Mouse (Mus musculus) hematopoietic stem cell, adult 5-6 weeks (primary cell): ENCODE results near the gene Car14. TPM values are rescaled to one million over a fixed set of nuclear protein-coding genes. Genes with fewer than 3 reads are reported as not detected.
"Not testable (repeated sequence)": the region's sequence is repeated elsewhere in the genome, so short reads cannot be mapped to it uniquely, and the experiment has no call there.

Source experiments
- ATAC-seq, 2 experiments: fragments of 125-278 bp in 1 of 2; replicated peaks in 1 of 2; 2 replicates each; pipeline ENCODE4 v1.8.0; 2016 to 2017; ENCODE audit warnings: inconsistent platforms in 2 of 2, mild to moderate bottlenecking in 2 of 2, moderate number of reproducible peaks in 2 of 2, low read depth in 1 of 2, moderate TSS enrichment in 1 of 2; ENCODE audit not compliant: low FRiP score in 2 of 2, poor library complexity in 2 of 2, severe bottlenecking in 2 of 2, insufficient read depth in 1 of 2, low TSS enrichment in 1 of 2
- total RNA-seq: library from RNA; stranded (forward); fragments of 172-1452, 232-1000 nt; gene quantifications from 2 replicates; pipeline ENCODE4 v1.2.3, GENCODE M21; 2017

Gene Car14
- total RNA-seq, result not detected in 2 replicates

DNA sequence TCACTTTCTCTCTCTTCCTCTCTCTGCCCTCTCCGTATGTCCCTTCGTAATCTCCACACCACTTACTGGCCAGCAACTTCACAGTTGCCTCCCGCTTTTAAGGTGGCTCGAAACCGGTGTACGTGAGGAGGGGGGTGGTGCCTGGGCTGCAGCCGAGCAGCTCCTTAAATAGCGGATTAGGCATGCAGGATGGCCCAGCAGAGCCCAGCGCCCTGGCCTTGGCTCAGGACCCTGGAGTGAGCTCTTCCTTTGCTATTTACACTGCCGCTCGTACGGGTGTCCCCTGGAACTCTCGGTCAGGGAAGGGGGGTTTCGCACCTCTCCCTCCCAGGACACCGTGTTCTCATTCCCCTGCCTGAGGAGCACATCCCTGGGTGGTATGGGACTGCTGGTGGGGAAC, at the start of gene Car14:
Gene Car14 (minus strand): TSS at position 124 of the 400 bp plus-strand sequence.
- ATAC-seq, result 0 out of 4 replicates have a peak, but pooled peaks of 1 of the 2 experiments have one; percentile 8

DNA sequence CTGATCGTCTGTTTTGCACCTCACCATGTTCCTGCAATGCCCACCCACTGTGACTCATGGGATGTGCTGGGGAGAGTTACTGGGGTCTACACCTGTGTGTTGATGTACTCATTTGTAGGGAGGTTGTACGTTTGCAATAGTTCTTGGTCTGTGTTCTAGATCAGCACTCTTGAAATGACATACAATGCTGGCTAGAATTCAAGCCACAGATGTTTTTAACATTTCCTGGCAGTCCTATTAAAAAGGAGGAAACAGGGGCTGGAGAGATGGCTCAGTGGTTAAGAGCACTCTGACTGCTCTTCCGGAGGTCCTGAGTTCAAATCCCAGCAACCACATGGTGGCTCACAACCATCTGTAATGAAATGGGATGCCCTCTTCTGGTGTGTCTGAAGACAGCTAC, 49.0 kb upstream of the Car14 start:
- no peak for ATAC-seq

DNA sequence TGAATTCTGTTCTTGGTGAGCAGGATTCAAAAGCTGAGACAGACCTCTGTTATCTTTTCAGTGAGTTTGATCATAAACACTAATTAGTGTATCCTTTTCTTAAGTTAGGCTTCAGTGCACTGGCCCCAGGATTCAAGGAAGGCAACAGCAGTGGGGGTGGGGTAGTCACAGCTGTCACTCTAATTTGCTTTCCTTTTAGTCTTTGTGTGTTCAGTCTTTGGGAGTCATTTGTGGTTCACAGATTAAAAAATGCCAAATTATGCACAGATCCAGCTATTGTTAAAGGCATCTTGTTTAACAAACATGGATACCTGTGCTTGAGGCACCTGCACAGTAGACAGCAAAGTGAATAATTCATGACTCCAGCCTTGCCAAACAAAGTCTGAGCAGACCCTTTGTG, 48.5 kb upstream of the Car14 start:
- no peak for ATAC-seq

DNA sequence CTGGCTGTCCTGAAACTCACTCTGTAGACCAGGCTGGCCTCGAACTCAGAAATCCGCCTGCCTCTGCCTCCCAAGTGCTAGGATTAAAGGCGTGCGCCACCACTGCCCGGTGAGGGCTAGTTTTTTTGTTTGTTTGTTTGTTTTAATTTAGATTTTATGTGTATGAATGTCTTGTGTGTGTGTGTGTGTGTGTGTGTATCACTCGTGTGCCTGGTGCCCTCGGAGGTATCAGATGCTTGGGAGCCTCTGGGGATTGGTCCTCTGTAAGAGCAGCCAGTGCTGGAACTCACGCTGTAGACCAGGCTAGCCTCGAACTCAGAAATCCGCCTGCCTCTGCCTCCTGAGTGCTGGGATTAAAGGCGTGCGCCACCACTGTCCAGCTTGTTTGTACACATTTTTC, 47.1 kb upstream of the Car14 start:
- not testable (repeated sequence) for ATAC-seq

DNA sequence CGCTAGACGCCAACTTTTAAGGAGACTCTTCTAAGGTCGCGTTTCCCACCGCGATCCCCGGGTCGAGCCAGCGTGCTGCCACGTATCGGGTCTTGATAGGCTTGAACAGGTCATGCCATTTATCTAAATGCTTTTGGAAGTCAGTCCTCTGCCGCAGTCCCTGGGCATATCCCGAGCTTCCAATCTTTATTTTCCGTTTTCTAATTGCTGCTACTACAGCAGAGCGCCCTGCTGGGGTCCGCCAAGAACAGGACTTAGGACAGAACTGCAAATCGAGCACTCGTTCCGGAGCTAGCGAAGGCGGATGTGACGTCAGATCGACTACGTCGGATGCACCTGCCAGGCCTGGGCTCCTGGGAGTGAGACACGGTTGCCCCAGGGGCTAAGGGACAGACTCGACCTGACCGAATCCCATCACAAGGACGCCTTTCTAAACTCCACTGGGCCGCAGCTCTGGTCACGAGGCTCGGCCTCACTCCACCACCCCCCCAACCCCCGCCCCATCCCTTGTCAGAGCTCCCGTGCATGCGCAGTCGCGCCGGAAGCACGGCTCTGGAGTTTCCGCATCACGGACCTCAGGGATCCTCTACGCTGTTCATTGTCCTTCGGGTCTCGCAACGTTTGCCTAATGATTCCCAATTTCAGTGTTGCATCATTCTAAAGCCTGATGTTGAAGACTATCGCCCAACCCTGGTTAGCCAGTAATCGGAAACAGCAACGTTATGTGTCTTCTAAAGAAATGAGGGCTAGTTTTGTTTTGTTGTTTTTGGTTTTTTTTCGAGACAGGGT, 46.5 kb upstream of the Car14 start:
- peak; percentile 92 to 96 for ATAC-seq

DNA sequence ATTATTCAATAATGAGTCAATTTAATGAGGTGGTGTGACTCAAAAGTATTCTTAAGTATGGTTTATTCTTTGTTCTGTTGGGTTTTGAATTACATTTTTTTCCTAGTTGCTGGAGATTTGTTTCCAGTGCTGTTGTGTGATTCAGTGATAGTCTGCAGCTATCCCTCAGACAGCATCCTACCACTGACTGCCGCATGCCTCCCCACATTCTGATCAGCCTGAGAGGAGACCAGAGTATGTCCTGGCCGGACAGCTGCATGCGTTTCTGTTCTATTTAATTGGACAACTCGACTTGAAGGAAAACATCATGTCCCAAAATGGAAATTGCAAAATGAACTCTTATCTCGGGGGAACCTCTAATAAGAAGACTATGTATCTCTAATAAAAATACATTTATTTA, 43.8 kb upstream of the Car14 start:
- ATAC-seq, result no peak

DNA sequence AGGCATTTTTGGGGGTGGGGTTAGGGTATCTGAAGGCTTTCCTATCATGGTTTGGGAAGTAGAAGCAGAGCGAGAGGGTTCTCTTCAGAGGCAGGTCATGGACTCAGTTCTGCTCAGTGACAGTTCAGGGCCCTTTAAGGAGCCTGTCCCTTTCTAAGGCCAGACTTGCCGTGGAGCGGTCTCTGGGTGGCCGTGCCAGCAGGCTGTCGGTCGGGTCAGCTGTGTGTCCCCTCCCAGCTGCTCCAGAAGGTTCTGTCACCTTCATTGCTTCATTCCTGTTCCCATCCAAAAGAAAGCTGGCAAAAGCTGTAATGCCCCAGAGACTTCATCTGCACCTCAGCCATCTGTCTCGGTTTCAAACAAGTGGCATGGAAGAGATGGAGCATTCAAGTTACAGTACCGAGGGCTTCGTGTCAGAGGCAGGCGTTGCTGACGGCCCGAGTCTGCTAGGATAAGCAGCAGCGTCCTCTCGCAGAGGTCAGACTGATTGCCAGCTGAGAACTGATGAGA, 41.3 kb upstream of the Car14 start:
- ATAC-seq, result no peak

DNA sequence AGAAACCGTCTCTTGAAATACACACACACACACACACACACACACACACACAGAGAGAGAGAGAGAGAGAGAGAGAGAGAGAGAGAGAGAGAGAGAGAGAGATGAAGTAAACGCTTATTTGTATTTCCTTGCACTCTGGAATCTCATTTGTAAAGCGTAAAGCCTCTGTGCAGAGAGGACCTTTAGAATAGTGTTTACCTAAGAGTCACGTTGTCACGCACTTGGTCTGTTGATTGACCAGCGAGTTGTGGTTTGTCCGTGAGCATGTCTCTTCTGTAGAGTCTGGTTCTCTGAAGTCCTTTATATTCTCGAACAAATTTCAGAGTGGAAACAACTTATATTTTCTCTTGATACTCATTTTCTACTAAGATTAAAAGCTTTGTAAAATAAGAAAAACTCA, 40.3 kb upstream of the Car14 start:
- no peak for ATAC-seq

DNA sequence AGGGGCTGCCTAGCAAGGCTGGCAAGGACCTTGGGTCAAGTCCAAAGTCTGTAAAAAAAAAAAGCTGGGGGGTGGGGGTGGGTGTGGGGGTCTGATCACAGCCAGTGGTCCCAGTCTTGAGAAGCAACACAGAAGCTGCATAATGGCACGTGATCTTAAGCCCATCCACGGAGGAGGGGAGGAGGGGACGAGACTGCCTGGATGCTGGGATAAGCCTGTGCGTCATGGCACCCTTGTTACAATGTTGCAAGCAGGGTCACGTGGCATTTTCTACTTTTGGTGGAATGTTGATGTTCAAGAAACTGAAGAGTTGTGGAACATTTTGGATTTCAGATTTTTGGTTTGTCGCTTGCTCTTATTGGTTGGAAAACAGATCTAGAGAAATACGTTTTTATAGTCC, 38.7 kb upstream of the Car14 start:
- ATAC-seq, result no peak

DNA sequence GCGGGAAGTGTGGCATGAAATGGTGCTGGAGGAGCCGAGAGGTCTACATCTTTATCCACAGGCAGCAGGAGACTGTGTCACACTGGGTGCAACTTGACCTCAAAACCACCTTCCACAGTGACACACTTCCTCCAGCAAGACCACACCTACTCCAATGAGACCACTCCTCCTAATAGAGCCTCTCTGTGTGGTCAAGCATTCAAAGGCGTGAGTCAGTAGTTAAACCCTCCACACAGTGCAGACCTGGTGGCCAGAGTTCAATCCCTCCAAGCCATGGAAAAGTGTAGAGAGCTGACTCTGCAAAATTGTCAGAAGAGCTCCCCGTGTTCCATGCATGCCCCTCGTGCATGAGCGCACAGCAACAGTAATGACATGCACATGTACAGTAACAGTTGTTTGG, 38.3 kb upstream of the Car14 start:
- no peak for ATAC-seq

DNA sequence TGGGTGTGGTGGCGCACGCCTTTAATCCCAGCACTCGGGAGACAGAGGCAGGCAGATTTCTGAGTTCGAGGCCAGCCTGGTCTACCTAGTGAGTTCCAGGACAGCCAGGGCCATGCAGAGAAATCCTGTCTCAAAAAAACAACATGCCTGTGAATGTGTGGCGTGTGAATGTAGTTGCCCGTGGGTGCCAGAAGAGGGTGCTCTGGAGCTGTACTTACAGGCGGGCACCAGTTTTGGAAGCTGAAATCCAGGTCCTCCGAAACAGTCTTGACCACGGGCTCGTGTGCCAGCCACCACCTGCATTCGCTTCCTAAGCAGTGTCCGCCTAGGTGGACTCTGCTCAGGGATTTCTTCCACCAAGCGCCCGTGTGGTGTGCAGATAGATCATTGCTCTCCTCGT, 34.3 kb upstream of the Car14 start:
- no peak for ATAC-seq

DNA sequence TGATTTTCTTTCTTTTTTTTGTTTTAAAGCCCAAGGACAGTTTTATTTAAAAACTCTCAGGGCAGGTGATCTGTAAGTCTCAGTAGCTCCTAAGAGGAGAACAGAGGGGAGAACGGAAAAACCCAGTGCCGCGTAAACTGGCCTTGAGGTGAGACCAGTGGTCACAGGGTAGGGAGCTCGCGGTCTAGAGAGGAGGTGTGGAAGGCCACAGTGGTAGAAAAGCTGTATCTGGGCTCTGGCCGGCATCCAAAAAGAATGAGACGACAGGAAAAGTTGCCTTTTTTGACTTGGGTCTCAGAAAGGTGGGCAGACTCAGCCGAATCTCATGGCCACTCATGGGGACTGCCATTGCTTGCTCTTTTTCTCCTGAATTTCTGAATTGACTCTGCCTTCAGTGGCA, 33.7 kb upstream of the Car14 start:
- peak; percentile 38 to 54 for ATAC-seq

DNA sequence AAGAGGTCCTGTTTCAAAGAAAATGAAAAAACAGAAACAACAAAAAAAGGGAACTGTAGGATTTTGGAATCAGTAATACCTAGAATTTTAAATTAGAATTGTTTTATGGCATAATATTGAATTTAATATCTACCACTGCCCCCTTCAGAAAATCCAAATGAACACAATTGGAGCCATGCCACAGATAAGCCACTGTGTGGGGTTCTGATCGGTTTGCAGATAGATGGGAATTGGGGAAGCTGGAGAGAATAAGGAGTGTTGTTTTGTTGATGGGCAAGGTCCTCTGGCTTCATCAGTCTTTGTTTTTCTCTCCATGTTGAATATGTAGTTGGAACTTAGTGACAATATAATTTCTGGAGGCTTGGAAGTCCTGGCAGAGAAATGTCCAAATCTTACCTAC, 30.0 kb upstream of the Car14 start:
- no peak for ATAC-seq

DNA sequence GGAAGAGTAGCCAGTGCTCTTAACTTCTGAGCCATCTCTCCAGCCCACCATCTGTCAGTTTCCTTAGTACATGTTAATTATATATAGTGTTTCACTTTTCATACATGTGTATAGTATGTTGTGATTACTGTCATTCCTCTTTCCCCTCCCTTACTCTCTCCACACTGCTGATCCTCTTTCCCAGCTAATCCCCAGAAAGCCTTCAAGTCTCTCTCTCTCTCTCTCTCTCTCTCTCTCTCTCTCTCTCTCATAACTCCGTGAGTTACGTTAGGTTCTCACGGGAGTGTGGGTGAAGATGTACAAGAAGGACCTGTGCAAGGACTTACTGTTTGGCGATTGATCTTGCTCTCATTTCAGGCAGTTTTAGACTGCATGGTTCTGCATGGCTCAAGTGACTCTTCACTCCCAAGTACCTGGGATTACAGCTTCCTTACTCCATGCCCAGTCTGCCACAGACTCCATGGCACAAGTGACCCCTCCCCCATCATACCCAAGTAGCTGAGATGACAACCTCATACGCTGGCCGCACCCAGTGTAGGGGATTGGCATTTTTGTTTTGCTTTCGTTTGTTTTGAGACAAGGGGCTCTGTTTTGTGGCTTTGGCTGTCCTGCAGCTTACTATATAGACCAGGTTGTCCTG, 28.7 kb upstream of the Car14 start:
- no peak for ATAC-seq

DNA sequence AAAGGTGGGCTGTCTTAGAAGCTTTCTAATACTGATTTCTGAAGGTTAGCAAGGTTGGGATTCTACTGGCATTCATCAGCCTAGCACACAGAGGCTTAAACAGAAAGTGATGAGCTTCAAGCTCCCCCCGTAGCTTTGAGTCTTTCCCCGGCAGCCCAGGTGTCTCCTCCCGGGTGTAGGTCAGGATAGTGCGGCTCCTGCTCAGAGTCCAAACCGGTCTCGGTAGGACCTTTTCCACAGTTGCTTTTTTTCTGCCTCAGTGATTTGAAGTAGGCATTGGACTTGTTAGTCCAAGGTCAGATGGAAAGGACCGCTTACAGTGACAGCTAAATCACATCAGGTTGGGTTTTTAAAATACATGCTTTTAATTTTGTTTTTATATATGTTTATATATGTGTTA, 28.1 kb upstream of the Car14 start:
- ATAC-seq, result no peak

DNA sequence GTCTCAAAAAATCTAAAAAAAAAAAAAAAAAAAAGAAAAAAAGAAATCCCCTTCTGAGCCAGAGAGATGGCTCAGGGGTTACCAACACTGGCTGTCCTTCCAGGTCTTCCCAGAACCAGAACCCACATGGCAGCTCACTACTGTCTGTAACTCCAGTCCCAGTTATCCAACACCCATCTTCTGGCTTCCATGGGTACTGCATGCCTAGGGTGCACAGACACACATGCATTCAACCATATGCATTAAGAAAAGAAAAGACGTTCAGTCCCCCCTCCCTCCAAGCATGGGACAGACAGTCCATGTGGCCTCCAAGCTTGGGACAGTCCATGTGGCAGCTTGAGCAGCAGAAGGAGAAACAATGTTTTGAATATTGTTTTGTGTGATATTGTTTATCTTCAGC, 27.7 kb upstream of the Car14 start:
- ATAC-seq, result no peak

DNA sequence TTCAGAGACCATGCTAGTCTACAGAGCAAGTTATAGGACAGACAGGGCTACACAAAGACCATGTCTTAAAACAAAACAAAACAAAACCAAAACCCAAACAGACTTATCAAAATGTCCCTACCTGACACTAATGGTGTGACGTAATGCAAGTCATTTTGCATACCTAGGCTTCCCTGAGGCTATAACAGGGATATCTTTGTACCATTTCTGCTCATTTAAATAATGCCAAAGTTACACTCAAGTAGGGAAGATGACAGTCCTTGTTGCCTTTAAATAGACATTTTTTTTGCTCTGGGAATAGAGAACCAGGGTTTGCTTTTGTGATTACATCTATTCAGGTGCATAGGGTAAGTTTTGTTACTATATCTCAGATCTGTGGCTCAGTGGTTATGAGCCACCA, 27.0 kb upstream of the Car14 start:
- no peak for ATAC-seq

DNA sequence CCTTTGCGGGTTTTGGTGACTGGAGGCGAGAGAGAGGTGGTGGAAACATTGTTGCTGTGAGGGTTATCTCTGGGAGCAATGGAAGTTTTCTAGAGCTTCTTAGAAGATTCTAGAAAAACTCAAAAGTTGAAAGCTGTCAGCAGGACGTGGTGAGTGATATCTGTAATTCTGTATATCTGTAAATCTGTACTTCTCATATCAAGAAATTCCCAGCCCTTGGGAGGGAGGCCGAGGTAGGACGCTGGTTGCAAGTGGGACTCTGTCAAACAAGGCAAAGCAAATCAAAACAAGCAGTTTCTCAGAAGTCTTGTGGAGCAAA, 25.9 kb upstream of the Car14 start:
- ATAC-seq, result no peak
